Mouse (Mus musculus) neural tube, embryonic 14.5 days (tissue): ENCODE measurements around the gene Chd1. TPM values are rescaled to one million over a fixed set of nuclear protein-coding genes. Genes with fewer than 3 reads are reported as not detected.
"Not testable (repeated sequence)": the region's sequence is repeated elsewhere in the genome, so short reads cannot be mapped to it uniquely, and the experiment has no call there.

Source experiments
- ATAC-seq: fragments of 200-750 bp; cut with Nextera tagmentation; 2 replicates; pipeline ENCODE4 v1.8.0; 2017; ENCODE audit warnings: low read depth, mild to moderate bottlenecking, moderate TSS enrichment, moderate library complexity
- H3K27ac ChIP-seq: fragments of 300-500 bp; sonication (generic); 2 replicates; pipeline ENCODE4 v1.5.1; 2014; ENCODE audit warnings: low read depth, mild to moderate bottlenecking, control low read depth, low read length, moderate library complexity, mixed read lengths
- H3K27me3 ChIP-seq: fragments of 300-500 bp; sonication (generic); 2 replicates; pipeline ENCODE4 v1.6.1; 2014; ENCODE audit warnings: low read length; ENCODE audit not compliant: control insufficient read depth, insufficient read depth
- H3K36me3 ChIP-seq: fragments of 300-500 bp; sonication (generic); 2 replicates; pipeline ENCODE4 v1.6.1; 2014; ENCODE audit warnings: low read length, mixed read lengths; ENCODE audit not compliant: control insufficient read depth, insufficient read depth
- H3K4me1 ChIP-seq: fragments of 300-500 bp; sonication (generic); 2 replicates; pipeline ENCODE4 v1.6.1; 2014; ENCODE audit warnings: low read length; ENCODE audit not compliant: control insufficient read depth, insufficient read depth
- H3K4me2 ChIP-seq: fragments of 300-500 bp; sonication (generic); 2 replicates; pipeline ENCODE4 v1.6.1; 2014; ENCODE audit warnings: mild to moderate bottlenecking, low read depth, low read length, control low read depth
- H3K4me3 ChIP-seq: fragments of 300-500 bp; sonication (generic); 2 replicates; pipeline ENCODE4 v1.5.1; 2014; ENCODE audit warnings: low read depth, low read length, control low read depth, mixed read lengths
- H3K9ac ChIP-seq: fragments of 300-500 bp; sonication (generic); replicated peaks from 2 replicates; pipeline ENCODE4 v1.6.1; 2014; ENCODE audit warnings: low read depth, mild to moderate bottlenecking, control low read depth, low read length, mixed read lengths
- H3K9me3 ChIP-seq: fragments of 300-500 bp; sonication (generic); 2 replicates; pipeline ENCODE4 v1.6.1; 2016; ENCODE audit warnings: low read length; ENCODE audit not compliant: control insufficient read depth
- WGBS: fragments of 180-500 bp; shearing (Covaris S2); extraction: QIAGEN DNeasy Blood & Tissue Kit; methylation state at CpG from one replicate; pipeline ENCODE4 v1.1.7; 2014; 5-methylcytosine and 5-hydroxymethylcytosine counted together
- polyA plus RNA-seq: library from polyadenylated mRNA; unstranded; fragments of >200 nt; fragmentation: Nextera tagmentation; extraction: Ambion mirVana; gene quantifications from 2 replicates; pipeline ENCODE4 v1.2.1, GENCODE M21; 2014

Gene Chd1
- polyA plus RNA-seq, 1 experiment from 2014 or later: 24.1 TPM

- 95% methylated on average over 5 of the region's 5 CpGs for WGBS
Measured at GRCm38 (mm10) chr17:15751264-15751663, 46.5 kb downstream of the Chd1 start.

GRCm38 (mm10) chr17:15761191-15761590, 56.4 kb downstream of the Chd1 start:
- Histone ChIP-seq H3K27ac (no peak overlapping the region), H3K36me3 (peaks cover 57% of the 10 kb centered on the region), H3K27me3 (no peaks in the 10 kb centered on the region), H3K9me3 (no peaks in the 10 kb centered on the region), H3K4me2 (no peak overlapping the region), H3K9ac (no peak overlapping the region), H3K4me1 (no peaks in the 10 kb centered on the region), H3K4me3 (no peak overlapping the region)
- 88% methylated on average over 8 of the region's 8 CpGs for WGBS
- no peak for ATAC-seq

More at GRCm38 (mm10) chr17:15751264-15751663, 46.5 kb downstream of the Chd1 start:
- not testable (repeated sequence) for H3K9me3 ChIP-seq, H3K9ac ChIP-seq, ATAC-seq, H3K4me1 ChIP-seq, H3K27ac ChIP-seq, H3K27me3 ChIP-seq, H3K4me3 ChIP-seq, H3K4me2 ChIP-seq
- peaks cover 29% of the 10 kb centered on the region for H3K36me3 ChIP-seq

GRCm38 (mm10) chr17:15769081-15769724, 64.4 kb downstream of the Chd1 start:
- Histone ChIP-seq H3K4me1 (no peaks in the 10 kb centered on the region), H3K36me3 (peaks cover 50% of the 10 kb centered on the region), H3K9me3 (no peaks in the 10 kb centered on the region), H3K27me3 (no peaks in the 10 kb centered on the region), H3K4me3 (no peak overlapping the region), H3K4me2 (no peak overlapping the region), H3K27ac (no peak overlapping the region), H3K9ac (no peak overlapping the region)
- WGBS: 85% methylated on average over 7 of the region's 7 CpGs
- ATAC-seq: no peak

DNA sequence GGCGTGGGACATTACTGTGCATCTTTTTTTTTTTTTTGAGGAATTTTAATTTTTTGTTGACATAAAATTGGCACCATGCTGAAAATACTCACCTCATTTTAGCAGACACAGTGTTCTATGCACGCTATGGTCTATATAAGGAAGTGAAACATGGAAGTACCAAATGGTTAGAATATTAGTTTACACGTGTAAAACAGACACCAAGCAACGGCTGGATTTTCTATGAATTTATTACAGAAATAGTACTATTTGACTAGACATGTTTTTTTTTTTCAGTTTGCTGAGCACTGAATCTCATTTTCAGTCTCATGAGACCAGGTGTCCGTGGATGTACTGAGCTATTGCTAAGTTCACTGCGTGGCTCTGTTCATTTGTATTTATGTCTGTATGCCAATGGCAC, 69.2 kb downstream of the Chd1 start:
- no peaks in the 10 kb centered on the region for H3K27me3 ChIP-seq
- H3K9ac ChIP-seq: no peak overlapping the region
- no peak overlapping the region for H3K4me2 ChIP-seq
- H3K4me3 ChIP-seq: no peak overlapping the region
- no peak overlapping the region for H3K27ac ChIP-seq
- peaks cover 21% of the 10 kb centered on the region for H3K36me3 ChIP-seq
- no peaks in the 10 kb centered on the region for H3K4me1 ChIP-seq
- no peaks in the 10 kb centered on the region; the same call in 1 of the 2 replicates for H3K9me3 ChIP-seq
- no peak for ATAC-seq
- WGBS: 78% methylated on average over 6 of the region's 6 CpGs

- 83% methylated on average over 5 of the region's 5 CpGs for WGBS
- Histone ChIP-seq H3K4me3 (no peak overlapping the region), H3K36me3 (peaks cover 13% of the 10 kb centered on the region), H3K4me2 (no peak overlapping the region), H3K27me3 (no peaks in the 10 kb centered on the region), H3K27ac (no peak overlapping the region), H3K4me1 (no peaks in the 10 kb centered on the region), H3K9ac (no peak overlapping the region), H3K9me3 (no peaks in the 10 kb centered on the region; the same call in 1 of the 2 replicates)
- ATAC-seq: no peak
Measured at GRCm38 (mm10) chr17:15774565-15775215, 69.9 kb downstream of the Chd1 start.

DNA sequence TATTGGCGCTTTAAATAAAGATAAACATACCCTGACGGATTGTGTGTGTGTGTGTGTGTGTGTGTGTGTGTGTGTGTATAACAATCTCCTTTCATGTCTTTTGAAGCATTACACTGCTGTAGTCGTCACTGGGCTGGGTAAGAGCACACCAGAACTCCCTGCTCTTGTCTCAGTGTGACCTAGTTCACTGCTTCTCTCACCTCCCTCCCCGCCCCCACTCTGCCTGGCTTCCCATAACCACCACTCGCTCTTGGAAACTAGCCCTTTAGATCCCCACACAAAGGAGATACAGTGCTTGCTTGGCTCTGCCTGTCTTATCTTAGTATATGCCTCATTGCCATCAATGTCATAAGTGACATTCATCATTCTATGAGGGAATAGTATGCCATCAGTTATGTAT, 71.6 kb downstream of the Chd1 start:
- Histone ChIP-seq H3K36me3 (0 out of 2 replicates have a peak, but pooled peaks cover 2% of the 10 kb centered on the region), H3K9ac (no peak overlapping the region), H3K27ac (no peak overlapping the region), H3K4me3 (no peak overlapping the region), H3K27me3 (no peaks in the 10 kb centered on the region), H3K4me2 (no peak overlapping the region), H3K9me3 (no peaks in the 10 kb centered on the region; the same call in 1 of the 2 replicates), H3K4me1 (no peaks in the 10 kb centered on the region)
- ATAC-seq: peak; percentile 44; the same call in 1 of the 2 replicates
- 70% methylated on average over 5 of the region's 5 CpGs for WGBS

- Histone ChIP-seq H3K9me3 (no peaks in the 10 kb centered on the region; the same call in 1 of the 2 replicates), H3K9ac (no peak overlapping the region), H3K4me1 (no peaks in the 10 kb centered on the region), H3K4me3 (no peak overlapping the region), H3K36me3 (no peaks in the 10 kb centered on the region), H3K27me3 (no peaks in the 10 kb centered on the region), H3K27ac (no peak overlapping the region), H3K4me2 (no peak overlapping the region)
- no peak for ATAC-seq
- WGBS: 78% methylated on average over 6 of the region's 6 CpGs
Measured at GRCm38 (mm10) chr17:15777979-15778378, 73.2 kb downstream of the Chd1 start.

DNA sequence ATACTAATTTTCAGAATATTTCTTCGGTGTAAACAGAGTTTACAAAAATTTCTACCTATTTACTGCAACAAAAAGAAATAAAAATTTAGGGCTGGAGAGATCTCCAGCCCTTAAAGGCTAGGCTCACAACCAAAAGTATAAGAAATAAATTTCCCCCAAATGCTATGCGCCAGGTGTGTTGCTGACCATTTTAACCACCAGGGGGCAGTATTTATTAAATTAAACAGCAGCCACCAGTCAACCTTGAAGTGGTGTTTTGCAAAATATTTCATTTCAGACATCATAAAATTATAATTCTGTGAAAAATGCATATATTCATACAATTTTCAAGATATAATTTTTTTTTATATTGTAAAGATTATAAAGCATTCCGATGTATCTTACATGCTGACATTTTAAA, 82.3 kb downstream of the Chd1 start:
- Histone ChIP-seq H3K4me2 (no peak overlapping the region), H3K9me3 (no peaks in the 10 kb centered on the region), H3K27me3 (no peaks in the 10 kb centered on the region), H3K4me3 (no peak overlapping the region), H3K9ac (no peak overlapping the region), H3K36me3 (no peaks in the 10 kb centered on the region), H3K4me1 (no peaks in the 10 kb centered on the region), H3K27ac (no peak overlapping the region)
- no peak for ATAC-seq
- 21% methylated on average over 3 of the region's 3 CpGs for WGBS

GRCm38 (mm10) chr17:15790716-15791115, 85.9 kb downstream of the Chd1 start:
- H3K9me3 ChIP-seq: no peaks in the 10 kb centered on the region
- H3K27me3 ChIP-seq: no peaks in the 10 kb centered on the region

More at GRCm38 (mm10) chr17:15790716-15791115, 85.9 kb downstream of the Chd1 start:
- no peak overlapping the region for H3K9ac ChIP-seq
- no peak overlapping the region for H3K4me2 ChIP-seq
- no peak for ATAC-seq
- 85% methylated on average over 8 of the region's 8 CpGs for WGBS
- H3K4me3 ChIP-seq: no peak overlapping the region
- H3K4me1 ChIP-seq: no peaks in the 10 kb centered on the region
- no peaks in the 10 kb centered on the region for H3K36me3 ChIP-seq
- no peak overlapping the region for H3K27ac ChIP-seq
